Mouse (Mus musculus) lung, postnatal 36 days (tissue): ENCODE data around the gene Tnk2.

Experiments
- DNase-seq: peaks from one replicate; pipeline ENCODE4 v3.0.0; 2022; ENCODE audit warnings: mixed read lengths

Gene Tnk2

GRCm38 (mm10) chr16:32680806-32681205 is 37.1 kb downstream of the Tnk2 start:
- no peak for DNase-seq

GRCm38 (mm10) chr16:32682194-32682593 is 38.5 kb downstream of the Tnk2 start:
- DNase-seq, result peak; percentile 93

GRCm38 (mm10) chr16:32682841-32683240 is 39.2 kb downstream of the Tnk2 start:
- DNase-seq, result no peak

- DNase-seq, result peak; percentile 81
Observed at GRCm38 (mm10) chr16:32683343-32683742, 39.7 kb downstream of the Tnk2 start.

GRCm38 (mm10) chr16:32685405-32685804 is 41.7 kb downstream of the Tnk2 start:
- DNase-seq, result peak; percentile 59

- DNase-seq, result no peak
Observed at GRCm38 (mm10) chr16:32685998-32686397, 42.3 kb downstream of the Tnk2 start.

- no peak for DNase-seq
Observed at GRCm38 (mm10) chr16:32687221-32687620, 43.5 kb downstream of the Tnk2 start.

- DNase-seq, result no peak
Observed at GRCm38 (mm10) chr16:32688770-32689169, 45.1 kb downstream of the Tnk2 start.

- peak; percentile 84 for DNase-seq
Observed at GRCm38 (mm10) chr16:32689501-32689900, 45.8 kb downstream of the Tnk2 start.

GRCm38 (mm10) chr16:32696841-32697464 is 53.3 kb downstream of the Tnk2 start:
- DNase-seq, result peak; percentile 79

GRCm38 (mm10) chr16:32697665-32698446 is 54.2 kb downstream of the Tnk2 start:
- DNase-seq, result no peak

- no peak for DNase-seq
Observed at GRCm38 (mm10) chr16:32698550-32698949, 54.9 kb downstream of the Tnk2 start.

GRCm38 (mm10) chr16:32703312-32703912 is 59.7 kb downstream of the Tnk2 start:
- peak; percentile 50 for DNase-seq

GRCm38 (mm10) chr16:32705606-32706005 is 61.9 kb downstream of the Tnk2 start:
- no peak for DNase-seq

- DNase-seq, result no peak
Observed at GRCm38 (mm10) chr16:32707111-32707823, 63.6 kb downstream of the Tnk2 start.

- no peak for DNase-seq
Observed at GRCm38 (mm10) chr16:32707824-32708456, 64.3 kb downstream of the Tnk2 start.

GRCm38 (mm10) chr16:32708457-32709033 is 64.9 kb downstream of the Tnk2 start:
- DNase-seq, result no peak

- peak; percentile 49 for DNase-seq
Observed at GRCm38 (mm10) chr16:32709116-32709515, 65.4 kb downstream of the Tnk2 start.

- DNase-seq, result peak; percentile 45
Observed at GRCm38 (mm10) chr16:32710426-32711070, 66.9 kb downstream of the Tnk2 start.

GRCm38 (mm10) chr16:32712202-32712601 is 68.5 kb downstream of the Tnk2 start:
- DNase-seq, result no peak

GRCm38 (mm10) chr16:32713556-32713955 is 69.9 kb downstream of the Tnk2 start:
- no peak for DNase-seq

- peak; percentile 42 for DNase-seq
Observed at GRCm38 (mm10) chr16:32715364-32715763, 71.7 kb downstream of the Tnk2 start.
